ENCODE assay signal across 7 mouse cellular contexts in the genomic region with DNA sequence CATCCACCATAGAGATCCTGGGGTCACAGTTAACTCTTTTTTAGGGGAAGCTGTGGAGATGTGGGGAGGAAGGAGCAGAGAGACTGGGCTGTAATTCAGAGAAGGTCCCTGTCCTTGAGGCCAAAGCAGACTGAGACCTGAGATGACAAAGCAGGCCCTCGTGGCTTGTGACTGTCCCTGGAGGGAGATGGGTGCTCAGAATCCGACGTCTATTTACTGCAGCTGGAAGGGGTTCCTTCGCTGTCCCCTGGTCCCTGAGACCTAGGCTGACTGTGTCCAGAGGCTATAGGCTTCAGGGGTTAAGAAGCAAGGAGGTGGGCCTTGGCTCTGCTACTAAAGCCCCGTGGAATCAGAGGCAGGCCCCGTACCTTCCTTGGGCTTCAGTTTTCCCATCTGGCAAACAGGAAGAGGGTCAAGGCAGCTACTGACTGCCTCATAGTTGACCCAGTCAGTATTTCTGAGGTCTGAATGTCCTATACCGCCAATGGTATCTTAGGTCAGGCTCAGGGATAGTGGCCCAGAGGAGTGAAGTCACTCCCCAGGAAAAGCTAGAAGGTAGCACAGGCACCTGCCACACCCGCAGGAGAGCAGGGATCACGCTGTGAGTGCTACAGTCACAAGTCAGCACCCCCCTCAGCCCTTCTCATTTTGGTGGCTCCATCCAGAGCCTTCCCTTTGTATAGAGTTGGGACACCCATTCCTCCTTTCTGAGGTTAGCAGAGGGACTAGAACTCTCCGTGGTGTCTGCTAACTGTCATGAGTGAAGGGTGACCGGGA.
A peak's percentile ranks its signal among the peaks of the same experiment; 100 is the strongest.
DNase-seq lines count a peak whose midpoint lies in the region; ATAC-seq and TF ChIP-seq lines count a peak whose summit lies in the region.

No protein-coding gene starts in this region.

- DNase-seq in left cerebral cortex, adult 2 months (ENCODE audit: extremely low spot score in 1 of 2, low spot score in 2 of 2): no peak
- DNase-seq in left cerebral cortex, adult 11 months (ENCODE audit: low spot score): no peak
- DNase-seq in frontal cortex, postnatal 36 days (ENCODE audit: low spot score in 2 of 2): no peak
- no peak for DNase-seq in spleen, postnatal 4 days (ENCODE audit: low spot score in 2 of 2)

- WGBS in heart, embryonic 15.5 days: 37% methylated on average over 11 of the region's 11 CpGs
- 27% methylated on average over 11 of the region's 11 CpGs for WGBS in limb, embryonic 13.5 days
- WGBS in olfactory bulb, adult 2 months: 55% methylated on average over 11 of the region's 11 CpGs

- no peak for TF ChIP-seq POLR2A in olfactory bulb, adult 2 months (IDR thresholded peaks at IDR 0.05; ENCODE audit: insufficient read depth, low read depth, low read length)

- H3K27me3 ChIP-seq in heart, embryonic 15.5 days: no peaks in the 10 kb centered on the region
- no peaks in the 10 kb centered on the region for H3K27me3 ChIP-seq in limb, embryonic 13.5 days

- H3K4me2 ChIP-seq in heart, embryonic 15.5 days: no peak overlapping the region
- peak overlapping the region; percentile 28; the same call in 1 of the 2 replicates for H3K4me2 ChIP-seq in limb, embryonic 13.5 days (replicated peaks)

- peaks cover 42% of the 10 kb centered on the region for H3K4me1 ChIP-seq in heart, embryonic 15.5 days (replicated peaks)
- H3K4me1 ChIP-seq in limb, embryonic 13.5 days: peaks cover 68% of the 10 kb centered on the region
- H3K4me1 ChIP-seq in olfactory bulb, adult 2 months (ENCODE audit: control insufficient read depth, insufficient read depth, low read length): peaks cover 69% of the 10 kb centered on the region

- no peak overlapping the region for H3K9ac ChIP-seq in heart, embryonic 15.5 days
- H3K9ac ChIP-seq in limb, embryonic 13.5 days: 0 out of 2 replicates have a peak overlapping the region, but pooled peaks have one; percentile 25

- no peak for TF ChIP-seq CTCF in left cerebral cortex, adult 2 months (IDR thresholded peaks at IDR 0.05)
- TF ChIP-seq CTCF in olfactory bulb, adult 2 months (IDR thresholded peaks at IDR 0.05; ENCODE audit: insufficient read depth, low read depth, low read length): no peak

- no peak overlapping the region for H3K4me3 ChIP-seq in left cerebral cortex, adult 2 months
- no peak overlapping the region for H3K4me3 ChIP-seq in heart, embryonic 15.5 days
- H3K4me3 ChIP-seq in limb, embryonic 13.5 days: no peak overlapping the region
- H3K4me3 ChIP-seq in olfactory bulb, adult 2 months (ENCODE audit: insufficient read depth, low read depth, low read length): no peak overlapping the region

- H3K36me3 ChIP-seq in heart, embryonic 15.5 days: no peaks in the 10 kb centered on the region
- H3K36me3 ChIP-seq in limb, embryonic 13.5 days: no peaks in the 10 kb centered on the region

- peak overlapping the region; percentile 100 for H3K27ac ChIP-seq in left cerebral cortex, adult 2 months
- H3K27ac ChIP-seq in heart, embryonic 15.5 days: peak overlapping the region; percentile 93
- H3K27ac ChIP-seq in limb, embryonic 13.5 days: peak overlapping the region; percentile 98
- H3K27ac ChIP-seq in olfactory bulb, adult 2 months (ENCODE audit: insufficient read depth, low read depth, low read length): peak overlapping the region; percentile 99

- no peaks in the 10 kb centered on the region for H3K9me3 ChIP-seq in heart, embryonic 15.5 days (replicated peaks)
- no peaks in the 10 kb centered on the region for H3K9me3 ChIP-seq in limb, embryonic 13.5 days

- intact Hi-C loops in left cerebral cortex, adult 2 months (cut with DNase I): loop anchor here (2.0 to 5.0 kb wide), 5 partner anchors 17 to 187 kb away; no protein-coding TSS in a partner anchor

- ATAC-seq in heart, embryonic 15.5 days (replicated peaks; ENCODE audit: insufficient number of reproducible peaks, insufficient read depth, low FRiP score, low read depth): no peak
- ATAC-seq in limb, embryonic 13.5 days (ENCODE audit: low FRiP score, low read depth): no peak
